Mouse (Mus musculus) CH12.LX (cell line): Measurements from ENCODE around the gene Prrg2. TPM values are rescaled to one million over a fixed set of nuclear protein-coding genes. Genes with fewer than 3 reads are reported as not detected.
A peak's percentile ranks its signal among the peaks of the same experiment; 100 is the strongest.

Source experiments
- DNase-seq: peaks from one replicate; pipeline ENCODE4 v3.0.0-alpha.2; 2013; ENCODE audit errors: extremely low read depth
- H3K27ac ChIP-seq: 2 replicates; pipeline ENCODE4 v1.5.1; 2012; ENCODE audit warnings: low read depth, mild to moderate bottlenecking, control low read depth, moderate library complexity; ENCODE audit not compliant: insufficient read depth
- H3K27me3 ChIP-seq: replicated peaks from 2 replicates; pipeline ENCODE3; 2012; ENCODE audit warnings: inconsistent platforms
- H3K36me3 ChIP-seq, 2 experiments: replicated peaks in 1 of 2; 2 replicates each; pipeline versions ENCODE3 to v1.6.1; 2012; ENCODE audit warnings: inconsistent platforms in 1 of 2, low read length in 1 of 2, mild to moderate bottlenecking in 1 of 2, mixed read lengths in 1 of 2, moderate library complexity in 1 of 2; ENCODE audit not compliant: control insufficient read depth in 1 of 2, insufficient read depth in 1 of 2
- H3K4me1 ChIP-seq, 2 experiments: 2 replicates each; pipeline ENCODE4 v1.6.1; 2012; ENCODE audit warnings: inconsistent platforms in 1 of 2, moderate library complexity in 1 of 2; ENCODE audit not compliant: insufficient read depth in 2 of 2, control insufficient read depth in 1 of 2
- H3K4me2 ChIP-seq: 2 replicates; pipeline ENCODE4 v1.6.1; 2012; ENCODE audit warnings: low read depth, mild to moderate bottlenecking, control low read depth; ENCODE audit not compliant: poor library complexity, insufficient read depth, severe bottlenecking
- H3K4me3 ChIP-seq, 3 experiments: fragments of 150-350 bp in 1 of 3; sonication (generic) in 1 of 3; replicated peaks in 1 of 3; 2 replicates each; pipeline versions ENCODE3 to v1.5.1; 2011 to 2012; ENCODE audit warnings: low read depth in 2 of 3, low read length in 2 of 3, mild to moderate bottlenecking in 2 of 3, moderate library complexity in 2 of 3, control low read depth in 1 of 3, improper control_type of control experiment in 1 of 3, inconsistent platforms in 1 of 3, mixed read lengths in 1 of 3; ENCODE audit not compliant: poor library complexity in 1 of 3
- H3K79me2 ChIP-seq: replicated peaks from 2 replicates; pipeline ENCODE4 v1.6.1; 2012; ENCODE audit warnings: mild to moderate bottlenecking, moderate library complexity; ENCODE audit not compliant: control insufficient read depth, poor library complexity, insufficient read depth, severe bottlenecking; ENCODE audit errors: extremely low read depth
- H3K9ac ChIP-seq: 2 replicates; pipeline ENCODE4 v1.6.1; 2012; ENCODE audit warnings: low read depth, mild to moderate bottlenecking, control low read depth, moderate library complexity; ENCODE audit not compliant: insufficient read depth
- H3K9me3 ChIP-seq: replicated peaks from 2 replicates; pipeline ENCODE3; 2012; ENCODE audit warnings: low read length, inconsistent platforms, mixed read lengths
- BHLHE40 ChIP-seq: IDR thresholded peaks from 2 replicates; pipeline ENCODE4 v1.6.1; 2011; ENCODE audit warnings: mild to moderate bottlenecking, low read depth, low read length, improper control_type of control experiment
- CHD1 ChIP-seq: IDR thresholded peaks from 2 replicates; pipeline ENCODE4 v1.6.1; 2012; ENCODE audit warnings: low read depth, low read length, improper control_type of control experiment, inconsistent platforms
- CHD2 ChIP-seq: IDR thresholded peaks from 2 replicates; pipeline ENCODE4 v1.6.1; 2011; ENCODE audit warnings: low read length, improper control_type of control experiment
- CTCF ChIP-seq, 2 experiments: IDR thresholded peaks in 1 of 2; conservative IDR thresholded peaks in 1 of 2; 2 replicates each; pipeline ENCODE4 v1.5.1; 2011 to 2012; ENCODE audit warnings: low read depth in 2 of 2, low read length in 2 of 2, improper control_type of control experiment in 1 of 2, inconsistent platforms in 1 of 2, mild to moderate bottlenecking in 1 of 2, moderate library complexity in 1 of 2
- ELF1 ChIP-seq: IDR thresholded peaks from 2 replicates; pipeline ENCODE4 v1.6.1; 2014; ENCODE audit warnings: low read depth, mild to moderate bottlenecking, inconsistent platforms, low read length, improper control_type of control experiment
- EP300 ChIP-seq: IDR thresholded peaks from 2 replicates; pipeline ENCODE4 v1.6.1; 2011; ENCODE audit warnings: low read length, improper control_type of control experiment
- GABPA ChIP-seq: IDR thresholded peaks from 2 replicates; pipeline ENCODE4 v1.6.1; 2012; ENCODE audit warnings: low read depth, low read length, improper control_type of control experiment, inconsistent platforms; ENCODE audit not compliant: insufficient replicate concordance
- HCFC1 ChIP-seq: IDR thresholded peaks from 2 replicates; pipeline ENCODE4 v1.6.1; 2012; ENCODE audit warnings: low read depth, mild to moderate bottlenecking, inconsistent platforms, low read length, improper control_type of control experiment
- IRF4 ChIP-seq: IDR thresholded peaks from 2 replicates; pipeline ENCODE4 v1.6.1; 2014; ENCODE audit warnings: low read depth, mild to moderate bottlenecking, inconsistent platforms, low read length, improper control_type of control experiment
- KAT2A ChIP-seq: IDR thresholded peaks from 2 replicates; pipeline ENCODE4 v1.6.1; 2012; ENCODE audit warnings: low read length, improper control_type of control experiment, inconsistent platforms; ENCODE audit not compliant: insufficient replicate concordance
- MAX ChIP-seq: IDR thresholded peaks from 2 replicates; pipeline ENCODE4 v1.6.1; 2011; ENCODE audit warnings: low read length, improper control_type of control experiment
- MAZ ChIP-seq: IDR thresholded peaks from 2 replicates; pipeline ENCODE4 v1.6.1; 2012; ENCODE audit warnings: low read depth, mild to moderate bottlenecking, inconsistent platforms, low read length, improper control_type of control experiment, moderate library complexity
- MYC ChIP-seq: IDR thresholded peaks from 2 replicates; pipeline ENCODE4 v1.6.1; 2011; ENCODE audit warnings: low read depth, mild to moderate bottlenecking, improper control_type of control experiment, low read length
- NELFE ChIP-seq: IDR thresholded peaks from 2 replicates; pipeline ENCODE4 v1.6.1; 2011; ENCODE audit warnings: low read depth, low read length, improper control_type of control experiment
- SIN3A ChIP-seq: IDR thresholded peaks from 2 replicates; pipeline ENCODE4 v1.6.1; 2012; ENCODE audit warnings: low read length, improper control_type of control experiment, inconsistent platforms
- TCF12 ChIP-seq: IDR thresholded peaks from 2 replicates; pipeline ENCODE4 v1.6.1; 2014; ENCODE audit warnings: low read depth, mild to moderate bottlenecking, inconsistent platforms, low read length, improper control_type of control experiment
- UBTF ChIP-seq: IDR thresholded peaks from 2 replicates; pipeline ENCODE4 v1.6.1; 2012; ENCODE audit warnings: low read depth, mild to moderate bottlenecking, inconsistent platforms, low read length, improper control_type of control experiment, moderate library complexity
- USF1 ChIP-seq: IDR thresholded peaks from 2 replicates; pipeline ENCODE4 v1.6.1; 2014; ENCODE audit warnings: low read depth, mild to moderate bottlenecking, inconsistent platforms, low read length, improper control_type of control experiment
- USF2 ChIP-seq: conservative IDR thresholded peaks from 2 replicates; pipeline ENCODE4 v1.6.1; 2011; ENCODE audit warnings: low read depth, low read length, improper control_type of control experiment
- ZC3H11A ChIP-seq: IDR thresholded peaks from 2 replicates; pipeline ENCODE4 v1.6.1; 2012; ENCODE audit warnings: low read depth, mild to moderate bottlenecking, inconsistent platforms, low read length, improper control_type of control experiment
- ZMIZ1 ChIP-seq: IDR thresholded peaks from 2 replicates; pipeline ENCODE4 v1.6.1; 2012; ENCODE audit warnings: low read depth, mild to moderate bottlenecking, inconsistent platforms, low read length, improper control_type of control experiment
- ZNF384 ChIP-seq: IDR thresholded peaks from 2 replicates; pipeline ENCODE4 v1.6.1; 2012; ENCODE audit warnings: low read depth, low read length, improper control_type of control experiment, inconsistent platforms
- dilution Hi-C: fragments of 300-500 bp; cut with MboI; formaldehyde crosslinking; loops from 2 replicates; pipeline ENCODE4 v1.14.3; 2020; ENCODE audit warnings: low sequenced_read_pairs; ENCODE audit not compliant: extremely low pct_unique_long_range_greater_than_20kb, extremely low pct_ligation_motif_present
- in situ Hi-C: fragments of 300-500 bp; cut with MboI; formaldehyde crosslinking; loops from 3 replicates; pipeline ENCODE4 v1.14.3; 2019; ENCODE audit warnings: low sequenced_read_pairs, low pct_ligation_motif_present, low pct_unique_long_range_greater_than_20kb, mixed read lengths
- polyA plus RNA-seq: library from polyadenylated mRNA; unstranded; fragments of >175 nt; gene quantifications from 2 replicates; pipeline ENCODE4 v1.2.1, GENCODE M21; 2012; ENCODE audit warnings: low read depth; ENCODE audit not compliant: insufficient read length
- total RNA-seq, 2 experiments: library from RNA; depleted of rRNA; stranded (reverse); fragments of 300-350 nt in 1 of 2; fragments of >200 nt in 1 of 2; gene quantifications; 2 replicates each; pipeline ENCODE4 v1.2.3; 2012 to 2014

The Prrg2 gene
- total and polyA plus RNA-seq, 3 experiments, result 6.7 to 7.2 (median 7.1) TPM

DNA sequence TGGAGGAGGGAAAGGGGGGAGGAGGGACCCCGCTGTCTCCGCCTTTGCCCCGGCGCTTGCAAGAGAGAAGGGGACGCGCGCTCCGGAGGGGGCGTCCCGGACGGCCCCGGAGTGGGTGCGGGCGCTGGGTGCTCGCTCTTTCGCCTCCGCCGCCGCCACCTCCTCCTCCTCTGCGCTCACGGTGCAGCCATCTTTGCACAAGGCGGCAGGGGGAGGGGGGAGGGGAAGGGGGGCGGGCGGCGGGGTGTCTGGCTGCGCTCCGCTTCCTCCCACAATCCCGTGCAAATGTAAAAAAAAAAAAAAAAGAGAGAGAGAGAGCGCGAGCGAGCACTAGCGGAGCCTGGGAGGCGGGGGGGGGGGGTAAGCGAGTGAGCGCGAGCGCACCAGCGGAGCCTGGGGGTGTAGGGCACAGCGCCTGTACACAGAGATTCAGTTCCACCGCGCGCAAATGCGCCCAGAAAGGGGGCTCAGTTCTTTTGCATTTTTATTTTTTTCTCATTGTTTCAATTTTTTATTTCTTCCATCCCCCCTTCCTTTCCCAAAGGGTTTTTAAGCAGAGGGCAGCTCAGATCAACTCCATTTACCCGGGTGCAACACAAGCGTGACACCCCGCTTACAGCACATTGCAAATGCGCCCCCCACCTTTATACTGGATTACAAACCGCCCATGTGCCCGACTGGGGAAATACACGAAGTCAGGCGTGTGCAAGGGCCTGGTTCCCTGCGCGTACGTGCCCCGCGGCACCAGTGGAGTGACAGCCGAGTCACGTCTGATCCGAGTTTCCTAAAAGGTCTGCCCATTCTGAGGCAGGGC lies 9.2 kb downstream of the Prrg2 start:
- H3K27me3 ChIP-seq, result no peaks in the 10 kb centered on the region
- peak overlapping the region; percentile 97 for H3K27ac ChIP-seq
- in situ Hi-C loops, result no loop called here
- peaks cover 20% of the 10 kb centered on the region in 2 experiments for H3K36me3 ChIP-seq
- DNase-seq, result peak; percentile 87
- H3K4me1 ChIP-seq, result peaks cover 0 to 25% of the 10 kb centered on the region in 2 experiments; a peak in 2 of 4 replicates
- peak overlapping the region; percentile 77 for H3K4me2 ChIP-seq
- peaks cover 3% of the 10 kb centered on the region for H3K79me2 ChIP-seq
- peak overlapping the region; percentile 89 for H3K9ac ChIP-seq
- TF ChIP-seq ZC3H11A, result no peak
- peak; percentile 55 for TF ChIP-seq BHLHE40
- TF ChIP-seq USF2, result no peak
- TF ChIP-seq KAT2A, result 0 out of 2 replicates have a peak, but pooled peaks have one; percentile 32
- TF ChIP-seq CHD2, result no peak; the same call in 1 of the 2 replicates
- no peak for TF ChIP-seq MAX
- no peak; the same call in 1 of the 2 replicates for TF ChIP-seq SIN3A
- TF ChIP-seq CTCF (conservative IDR thresholded peaks at IDR 0.05 in 1 of 2, IDR thresholded peaks at IDR 0.05 in 1 of 2; ENCODE audit: low read depth in 2 of 2, low read length in 2 of 2), result no peak
- TF ChIP-seq CHD1, result peak; percentile 86; the same call in 1 of the 2 replicates
- peak; percentile 49; the same call in 1 of the 2 replicates for TF ChIP-seq ELF1
- TF ChIP-seq TCF12, result no peak
- no peak for TF ChIP-seq USF1
- TF ChIP-seq ZNF384, result peak; percentile 94
- no peak for TF ChIP-seq GABPA
- TF ChIP-seq IRF4, result peak; percentile 38; the same call in 1 of the 2 replicates
- peak; percentile 52; the same call in 1 of the 2 replicates for TF ChIP-seq ZMIZ1
- TF ChIP-seq HCFC1, result peak; percentile 67
- 0 out of 2 replicates have a peak, but pooled peaks have one; percentile 23 for TF ChIP-seq MYC
- peak; percentile 42; the same call in 1 of the 2 replicates for TF ChIP-seq NELFE
- TF ChIP-seq MAZ, result peak; percentile 92; the same call in 1 of the 2 replicates
- peak; percentile 62; the same call in 1 of the 2 replicates for TF ChIP-seq UBTF
- TF ChIP-seq EP300, result no peak
- dilution Hi-C loops, result no loop called here
- peak overlapping the region; percentile 60 to 80 (median 72) for H3K4me3 ChIP-seq
- no peaks in the 10 kb centered on the region for H3K9me3 ChIP-seq
